Mouse (Mus musculus) G1E (cell line): ENCODE results near the gene Gart.

ENCODE experiments used
- CTCF ChIP-seq: IDR thresholded peaks from 2 replicates; pipeline ENCODE4 v1.5.1; 2012; ENCODE audit warnings: low read depth, low read length, inconsistent platforms, mixed read lengths
- GATA2 ChIP-seq: IDR thresholded peaks from 2 replicates; pipeline ENCODE4 v1.6.1; 2012; ENCODE audit warnings: low read depth, low read length, inconsistent platforms, borderline replicate concordance

GRCm38 (mm10) chr16:91639636-91640035 lies 7.1 kb downstream of the Gart start:
- TF ChIP-seq CTCF = no peak
- no peak for TF ChIP-seq GATA2
